Mouse (Mus musculus) urinary bladder, postnatal 4 days (tissue): ENCODE measurements around the gene Pak7.

ENCODE experiments used
- DNase-seq, 2 experiments: peaks; one replicate each; pipeline ENCODE4 v3.0.0; 2021 to 2022; ENCODE audit warnings: low spot score in 2 of 2

Pak7 gene

GRCm38 (mm10) chr2:136048464-136048863 is 339.3 kb downstream of the Pak7 start:
- DNase-seq = no peak
